Mouse (Mus musculus): ENCODE measurements at regions not wholly inside any gene's neighbourhood (a gene's known extent, or its start where the extent isn't known, plus 50 kb on each side); places are given as distances from the start of the nearest gene placed in this dataset.

DNA sequence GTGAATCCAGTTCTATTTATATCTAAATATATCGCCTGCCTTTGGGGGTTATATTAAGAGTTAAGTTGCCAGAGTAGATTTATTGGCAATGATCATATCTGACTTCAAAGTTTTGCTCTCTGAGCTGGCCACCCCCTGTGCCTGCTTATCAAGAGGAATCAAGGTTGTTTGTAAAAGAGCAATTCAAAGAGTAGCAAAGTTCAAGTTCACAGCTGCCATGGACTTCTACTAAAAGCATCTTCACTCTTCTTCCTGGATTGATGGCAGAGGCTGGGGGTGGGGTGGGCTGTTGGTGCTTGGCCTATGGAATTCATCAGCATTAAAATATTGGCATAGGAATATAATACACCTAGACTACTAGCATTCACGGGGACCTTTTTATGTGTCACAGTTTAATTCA lies 131.2 kb upstream of the Cxxc4 start:
- DNase-seq (ENCODE audit: low read depth, low spot score) = no peak

DNA sequence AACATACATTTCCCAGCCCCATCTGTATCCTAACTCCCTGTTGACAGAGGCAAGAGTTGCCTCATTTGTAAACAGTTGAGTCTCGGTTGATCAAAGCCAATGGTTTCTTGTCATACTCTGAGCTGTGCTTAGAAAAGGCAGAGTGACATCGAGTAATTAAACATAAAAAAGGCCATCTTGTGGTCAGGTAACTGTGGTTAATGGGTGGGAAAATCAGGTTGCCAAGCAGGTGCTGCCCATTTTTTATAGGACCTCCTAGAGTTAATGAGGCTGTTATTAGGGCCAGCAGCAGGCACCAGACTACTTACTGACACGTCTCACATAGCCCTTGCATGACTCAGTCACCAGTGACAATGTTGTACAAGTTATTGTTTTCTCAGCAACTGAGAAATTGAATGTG lies 130.7 kb upstream of the Cxxc4 start:
- no peak for DNase-seq (ENCODE audit: low read depth, low spot score)

DNA sequence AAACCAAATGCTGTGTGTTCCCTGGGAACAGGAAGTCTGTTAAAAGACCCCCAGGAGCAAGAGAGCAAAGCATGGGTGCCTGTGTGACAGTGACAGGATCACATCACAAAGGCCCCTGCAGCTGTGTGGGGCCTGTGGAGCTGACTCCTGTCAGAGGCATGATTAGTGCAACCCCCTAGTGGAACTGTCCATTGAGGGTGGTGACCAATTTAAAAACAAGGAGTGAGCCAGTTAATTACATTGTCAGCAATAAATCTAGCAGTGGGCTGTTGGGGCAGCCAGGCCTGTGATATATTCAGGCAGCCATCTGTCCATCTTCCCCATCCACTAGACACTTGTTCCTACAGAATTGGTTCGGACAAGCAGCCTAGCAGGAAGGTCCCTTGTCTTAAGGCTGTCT lies 121.8 kb upstream of the Cxxc4 start:
- DNase-seq (ENCODE audit: low read depth, low spot score) = no peak

DNA sequence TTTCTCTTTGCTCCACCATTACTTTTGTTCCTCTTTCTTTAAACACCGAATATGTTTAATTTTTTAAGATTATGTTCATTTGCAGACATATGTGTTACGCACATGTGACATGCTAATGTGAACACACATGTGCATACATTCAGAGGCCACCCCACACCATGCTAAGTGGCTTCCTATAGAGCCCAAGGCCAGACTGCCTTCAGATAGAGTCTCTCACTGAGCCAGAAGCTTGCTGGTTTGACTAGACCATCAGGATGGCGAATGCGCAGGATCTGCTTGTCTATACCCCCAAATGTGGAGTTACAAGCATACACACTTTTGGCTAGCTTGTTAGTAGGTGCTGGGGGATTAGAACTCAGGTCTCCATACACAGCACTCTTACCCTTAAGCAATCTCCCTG lies 121.3 kb upstream of the Cxxc4 start:
- no peak for DNase-seq (ENCODE audit: low read depth, low spot score)

DNA sequence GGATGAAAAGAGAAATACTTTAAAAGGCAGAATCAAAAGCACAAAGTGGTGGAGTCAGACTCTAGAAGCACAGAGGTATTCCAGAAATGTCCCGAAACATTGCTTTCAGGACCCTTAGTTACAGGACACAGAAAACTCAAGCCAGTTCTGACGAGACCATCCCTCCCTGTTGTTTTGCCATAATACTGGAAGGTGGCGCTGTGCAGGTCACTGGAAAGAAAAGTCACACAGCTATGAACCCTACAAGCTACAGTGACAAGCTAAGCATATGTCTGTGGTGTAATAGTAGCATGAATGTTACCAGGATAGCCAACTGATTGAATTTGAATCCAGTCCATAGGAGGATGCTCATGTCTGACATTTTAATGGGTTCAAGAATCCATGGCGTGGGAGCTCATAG lies 117.4 kb upstream of the Cxxc4 start:
- no peak for DNase-seq (ENCODE audit: low read depth, low spot score)

DNA sequence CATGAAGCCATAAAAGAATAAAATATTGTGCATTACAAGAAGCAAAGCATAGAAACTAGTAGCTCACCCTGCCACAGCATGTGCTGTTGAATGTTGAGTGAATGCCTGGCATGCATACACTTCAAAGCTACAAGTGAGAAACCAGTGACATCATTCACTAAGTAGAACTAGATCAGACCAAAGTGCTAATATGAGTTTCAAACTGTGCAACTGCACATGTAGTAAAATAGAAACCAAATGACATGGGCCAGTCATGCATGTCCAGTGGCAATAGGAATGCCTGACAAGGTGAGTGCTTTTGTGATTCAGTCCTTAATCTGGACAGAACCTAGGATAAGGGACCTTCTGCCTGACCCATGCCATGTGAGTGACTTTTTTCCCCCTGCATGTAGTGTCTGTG lies 111.3 kb upstream of the Cxxc4 start:
- DNase-seq (ENCODE audit: low read depth, low spot score) = no peak

DNA sequence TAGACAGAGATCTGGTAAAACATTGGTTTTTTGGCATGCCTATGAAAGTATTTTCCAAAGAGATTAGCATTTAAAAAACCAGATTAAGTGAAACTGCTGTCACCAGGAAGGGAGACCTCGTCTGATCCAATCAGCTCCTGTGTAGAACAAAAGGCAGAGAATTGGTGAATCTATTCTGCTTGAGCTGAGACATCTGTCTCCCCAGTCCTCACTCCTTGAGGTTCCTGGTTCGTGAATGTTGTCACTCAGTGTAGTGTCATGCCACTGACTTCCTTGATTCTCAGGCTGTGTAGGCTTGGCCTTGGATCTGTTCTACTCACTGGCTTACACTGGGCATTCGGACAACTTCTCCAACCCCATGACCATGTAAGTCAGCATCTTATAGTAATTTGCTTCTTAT lies 105.9 kb upstream of the Cxxc4 start:
- DNase-seq (ENCODE audit: low read depth, low spot score) = no peak

DNA sequence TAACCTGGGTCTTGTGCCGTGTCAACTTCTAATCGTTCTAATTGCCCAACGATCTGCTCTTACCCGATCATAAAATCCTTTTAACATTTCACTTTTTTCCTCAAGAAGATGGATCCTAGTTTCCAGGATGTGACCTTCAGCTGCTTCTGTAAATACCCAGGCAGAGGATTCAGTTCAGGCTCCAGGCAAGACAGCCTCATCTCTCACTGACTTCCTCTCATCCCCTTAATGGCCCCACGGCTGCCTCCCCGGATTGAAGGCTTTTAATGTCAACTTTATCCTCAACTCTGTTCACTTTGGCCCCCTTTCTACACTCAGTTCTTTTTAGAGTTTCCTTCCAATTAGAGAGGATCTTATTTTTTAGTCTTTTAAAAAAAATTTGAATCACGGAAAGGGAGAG lies 91.0 kb upstream of the Cxxc4 start:
- DNase-seq (ENCODE audit: low read depth, low spot score) = no peak

DNA sequence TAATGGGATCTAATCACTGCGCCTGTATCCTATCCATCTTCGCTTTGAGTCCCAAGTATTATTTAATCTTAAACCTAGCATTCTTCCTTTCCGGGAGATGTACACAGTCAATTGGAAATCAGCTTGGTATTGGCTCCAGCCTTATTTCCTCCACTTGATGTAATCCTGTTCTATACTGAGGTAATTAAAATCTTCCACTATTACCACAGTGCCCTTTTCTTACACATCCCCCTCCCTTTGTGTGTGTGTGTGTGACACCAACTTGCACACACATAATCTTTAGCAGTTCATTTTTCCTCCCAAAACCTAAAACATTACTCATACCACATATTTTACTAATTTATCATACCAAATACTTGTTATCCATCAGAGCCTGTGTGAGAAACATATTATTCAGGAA lies 90.3 kb upstream of the Cxxc4 start:
- no peak for DNase-seq (ENCODE audit: low read depth, low spot score)

DNA sequence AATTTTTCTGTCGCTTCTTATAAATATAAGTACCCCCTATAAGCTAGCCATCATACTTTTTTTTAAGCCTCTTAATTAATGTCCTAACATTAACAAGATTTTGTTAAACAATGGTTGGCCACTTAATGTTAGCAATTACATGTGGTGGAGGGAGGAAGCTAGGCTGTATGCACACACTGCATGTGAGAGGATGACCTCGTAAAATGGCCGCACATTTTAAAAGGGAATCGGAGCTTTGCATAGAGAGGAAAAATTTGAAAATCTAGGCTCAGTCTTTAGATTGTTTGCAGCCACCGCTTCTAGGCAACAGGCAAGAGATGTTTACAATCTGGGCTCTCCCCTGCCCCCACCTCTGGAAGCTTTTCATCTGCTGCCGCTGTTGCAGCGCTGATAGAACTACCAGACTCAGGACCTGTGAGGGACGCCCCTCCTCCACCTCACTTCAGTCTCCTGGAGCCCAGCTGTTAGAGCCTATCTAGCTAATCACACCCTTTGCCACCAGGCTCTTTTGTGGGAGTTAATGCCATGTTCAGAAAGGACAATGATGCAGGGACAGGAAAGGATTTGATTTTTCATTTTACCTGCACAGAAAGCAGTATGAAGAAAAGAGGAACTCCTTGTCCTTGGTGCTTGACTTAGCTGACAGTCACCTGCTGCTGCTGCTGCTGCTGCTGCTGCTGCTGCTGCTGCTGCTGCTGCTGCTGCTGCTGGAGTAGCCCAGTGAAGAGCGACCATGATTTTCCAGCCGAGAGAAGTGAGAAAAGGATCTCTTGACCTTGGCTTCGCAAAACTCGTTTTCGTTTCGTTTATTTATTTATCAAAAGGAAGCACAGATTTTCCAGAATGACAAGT lies 89.7 kb upstream of the Cxxc4 start:
- DNase-seq (ENCODE audit: low read depth, low spot score) = peak; percentile 51

DNA sequence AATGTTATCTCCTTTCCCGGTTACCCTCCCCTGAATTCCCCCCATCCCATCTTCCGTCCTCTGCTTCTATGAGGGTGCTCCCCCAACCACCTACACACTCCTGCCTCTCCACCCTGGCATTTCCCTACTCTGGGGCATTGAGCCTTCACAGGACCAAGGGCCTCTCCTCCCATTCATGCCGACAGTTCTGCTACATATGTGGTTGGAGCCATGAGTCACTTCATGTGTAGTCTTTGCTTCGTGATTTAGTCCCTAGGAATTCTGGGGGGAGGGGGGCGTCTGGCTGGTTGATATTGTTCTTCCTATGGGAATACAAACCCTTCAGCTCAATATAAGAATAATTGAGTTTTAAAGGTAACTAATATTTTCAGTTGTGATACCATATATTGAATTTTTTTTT lies 74.0 kb upstream of the Cxxc4 start:
- no peak for DNase-seq (ENCODE audit: low read depth, low spot score)

DNA sequence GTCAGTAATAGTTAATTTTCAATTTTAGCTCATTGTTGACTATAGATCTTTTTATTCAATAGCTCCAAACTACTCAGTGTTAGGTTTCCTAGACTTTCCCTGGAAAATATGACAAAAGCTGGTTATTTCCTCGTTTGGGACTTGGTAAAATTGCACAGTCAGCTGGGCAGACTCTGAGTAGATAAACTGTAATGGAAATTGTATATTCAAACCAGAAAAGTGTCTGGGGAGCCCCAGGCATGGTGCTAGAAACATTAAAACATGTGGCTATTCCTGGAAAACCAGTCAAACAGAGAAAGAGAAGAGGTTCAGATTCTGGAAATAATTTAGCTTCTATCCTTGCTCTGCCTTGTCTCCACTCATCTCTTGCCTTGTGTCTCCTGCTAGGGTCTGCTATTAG lies 66.4 kb upstream of the Cxxc4 start:
- DNase-seq (ENCODE audit: low read depth, low spot score) = no peak

DNA sequence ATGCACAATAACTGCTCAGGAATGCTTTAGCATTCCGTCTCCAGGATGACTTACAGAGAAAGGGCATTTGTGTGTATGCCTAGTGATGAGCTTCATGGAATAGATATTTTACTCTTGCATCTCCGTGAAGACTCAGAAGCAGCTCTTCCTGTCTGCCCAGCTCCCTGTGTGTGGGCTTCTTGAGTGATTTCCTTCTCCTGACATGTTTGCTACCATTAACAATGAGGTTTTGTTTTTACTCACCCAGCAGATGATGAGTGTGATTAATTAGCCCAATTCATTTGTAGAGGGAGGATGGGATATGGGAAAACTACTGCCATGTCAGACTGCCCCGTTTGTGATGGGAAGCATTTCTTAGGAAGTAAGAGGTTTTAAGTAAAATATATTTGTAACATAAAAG lies 63.9 kb upstream of the Cxxc4 start:
- no peak for DNase-seq (ENCODE audit: low read depth, low spot score)

DNA sequence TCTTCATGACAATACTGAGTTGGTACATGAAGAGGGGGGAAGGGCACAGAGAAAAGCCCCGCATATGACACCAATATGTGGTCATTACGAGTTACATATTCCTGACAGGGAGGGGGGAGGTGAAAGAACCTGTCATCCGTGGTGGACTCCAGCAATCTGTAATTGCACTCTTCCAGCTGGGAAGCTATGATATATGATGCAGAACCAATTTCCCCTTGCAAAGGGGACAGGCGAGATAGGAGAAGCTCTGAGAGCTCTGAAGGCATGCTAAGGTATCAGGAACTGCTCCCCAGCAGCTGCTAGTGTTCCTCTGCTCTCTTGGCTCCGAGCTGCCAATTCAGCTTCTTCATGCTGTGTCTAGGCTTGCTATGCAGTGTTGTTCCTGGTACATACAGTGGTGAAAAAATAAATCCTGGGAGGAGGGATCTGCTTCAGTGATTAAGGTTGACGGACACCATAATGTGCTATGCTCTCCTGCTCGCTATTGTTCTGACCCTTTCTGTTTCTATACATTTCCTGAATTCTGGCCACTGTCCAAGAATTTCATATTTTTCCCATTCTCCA lies 57.7 kb upstream of the Cxxc4 start:
- DNase-seq (ENCODE audit: low read depth, low spot score) = no peak

DNA sequence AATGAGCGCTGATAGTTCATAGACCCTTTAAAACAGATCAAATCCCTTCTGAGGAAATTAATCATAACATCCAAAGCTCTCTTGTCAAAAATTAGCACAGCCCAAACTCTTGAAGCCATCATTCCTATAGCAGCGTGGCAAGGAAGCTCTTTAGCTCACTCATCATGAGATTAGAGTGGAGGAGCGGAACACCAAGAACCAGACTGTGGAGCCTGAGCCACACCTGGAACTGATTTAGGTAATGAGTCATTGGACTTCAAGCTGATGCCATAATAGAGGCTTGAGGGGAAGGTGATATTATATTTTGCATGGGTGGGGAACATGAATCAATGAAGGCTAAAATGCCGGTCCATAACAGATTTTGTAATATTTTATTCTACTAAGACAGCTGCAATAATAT lies 52.2 kb upstream of the Cxxc4 start:
- no peak for DNase-seq (ENCODE audit: low read depth, low spot score)

All from telencephalon, adult 2 months (tissue).